Mouse (Mus musculus) urinary bladder, postnatal 10 days (tissue): ENCODE results near the gene Ipo4.

ENCODE experiments used
- DNase-seq: peaks from one replicate; pipeline ENCODE4 v3.0.0; 2022; ENCODE audit warnings: low spot score

The Ipo4 gene

DNA sequence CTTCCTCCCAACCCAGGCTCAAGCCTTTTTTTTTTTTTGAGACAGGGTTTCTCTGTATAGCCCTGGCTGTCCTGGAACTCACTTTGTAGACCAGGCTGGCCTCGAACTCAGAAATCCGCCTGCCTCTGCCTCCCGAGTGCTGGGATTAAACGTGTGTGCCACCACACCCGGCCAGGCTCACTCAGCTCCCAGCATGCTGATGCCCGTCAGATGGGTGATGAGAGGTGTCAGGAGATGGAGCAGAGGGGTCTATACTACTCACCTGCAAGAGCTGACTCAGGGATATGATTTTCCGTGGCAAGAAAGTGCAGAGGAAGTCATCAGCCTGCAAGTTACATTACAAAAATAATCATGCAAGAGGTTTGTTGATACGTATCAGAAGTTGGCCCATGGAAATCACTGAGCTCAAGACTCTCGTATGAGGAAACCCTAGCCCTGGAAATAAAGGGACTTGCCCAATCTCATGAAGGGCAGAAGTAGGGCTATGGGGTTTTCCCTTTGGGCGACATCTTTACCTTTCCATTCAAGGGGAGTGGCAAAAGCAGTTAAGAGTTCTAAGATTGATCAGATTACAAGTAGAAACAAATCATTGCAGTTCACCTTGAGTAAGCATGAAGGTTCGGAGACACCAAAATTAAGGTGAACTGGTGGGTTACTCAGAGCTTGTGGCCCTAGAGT, 45.8 kb downstream of the Ipo4 start:
- no peak for DNase-seq

DNA sequence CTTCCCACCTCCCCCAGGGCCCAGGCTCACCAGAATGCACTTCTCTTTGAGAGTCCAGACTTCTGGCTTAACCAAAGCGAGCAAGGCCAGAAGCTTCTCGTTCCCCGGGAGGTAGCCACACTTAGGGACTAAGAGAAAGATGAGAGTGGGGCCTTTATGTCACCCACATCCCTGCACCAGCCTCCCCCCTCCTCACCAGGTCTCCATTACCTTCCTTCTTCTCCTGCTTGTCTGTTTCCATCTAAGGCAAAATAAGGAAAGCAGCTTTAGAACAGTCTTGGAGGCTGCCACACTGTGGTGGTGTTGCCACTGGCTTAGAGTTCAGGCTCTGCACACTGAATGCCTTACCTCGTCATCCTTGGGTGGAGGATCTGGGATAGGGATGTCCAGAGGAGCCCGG, 46.5 kb downstream of the Ipo4 start:
- DNase-seq: no peak

DNA sequence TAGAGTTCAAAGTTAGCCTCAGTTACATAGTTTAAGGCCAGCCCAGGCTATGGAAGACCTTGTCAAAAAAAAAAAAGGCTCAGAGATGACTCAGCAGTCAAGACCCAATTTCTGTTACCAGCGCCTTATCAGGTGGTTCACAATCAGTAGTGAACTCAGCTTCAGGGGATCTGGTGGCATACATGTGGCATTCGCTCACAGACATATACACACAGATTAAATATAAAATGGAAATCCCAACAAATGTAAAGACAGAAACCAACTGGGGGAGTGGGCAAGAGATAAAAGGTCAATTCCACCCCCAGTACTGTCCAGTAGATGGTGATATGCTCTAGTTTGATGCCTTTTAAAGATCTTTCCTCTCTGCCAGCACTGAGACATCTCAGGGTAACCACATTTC, 49.6 kb downstream of the Ipo4 start:
- no peak for DNase-seq

DNA sequence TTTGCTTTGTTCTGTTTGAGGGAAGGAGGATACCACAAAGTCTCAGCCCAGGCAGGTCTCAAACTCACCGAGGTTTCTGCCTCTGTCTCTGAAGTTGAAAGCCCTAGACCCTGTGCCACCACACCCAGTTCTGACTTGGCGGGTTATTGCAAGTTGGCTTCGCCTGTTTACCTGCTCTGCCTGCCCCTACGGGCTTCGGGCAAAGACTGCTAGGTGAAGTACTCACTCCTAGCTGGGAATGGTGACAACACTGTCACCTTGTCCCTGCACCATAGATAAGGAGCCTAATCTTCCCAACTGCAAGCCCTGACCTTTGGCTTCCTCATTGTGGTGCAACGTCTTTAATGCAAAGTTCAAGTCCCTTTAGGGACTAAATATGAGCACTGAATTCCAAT, 50.2 kb downstream of the Ipo4 start:
- DNase-seq: no peak

DNA sequence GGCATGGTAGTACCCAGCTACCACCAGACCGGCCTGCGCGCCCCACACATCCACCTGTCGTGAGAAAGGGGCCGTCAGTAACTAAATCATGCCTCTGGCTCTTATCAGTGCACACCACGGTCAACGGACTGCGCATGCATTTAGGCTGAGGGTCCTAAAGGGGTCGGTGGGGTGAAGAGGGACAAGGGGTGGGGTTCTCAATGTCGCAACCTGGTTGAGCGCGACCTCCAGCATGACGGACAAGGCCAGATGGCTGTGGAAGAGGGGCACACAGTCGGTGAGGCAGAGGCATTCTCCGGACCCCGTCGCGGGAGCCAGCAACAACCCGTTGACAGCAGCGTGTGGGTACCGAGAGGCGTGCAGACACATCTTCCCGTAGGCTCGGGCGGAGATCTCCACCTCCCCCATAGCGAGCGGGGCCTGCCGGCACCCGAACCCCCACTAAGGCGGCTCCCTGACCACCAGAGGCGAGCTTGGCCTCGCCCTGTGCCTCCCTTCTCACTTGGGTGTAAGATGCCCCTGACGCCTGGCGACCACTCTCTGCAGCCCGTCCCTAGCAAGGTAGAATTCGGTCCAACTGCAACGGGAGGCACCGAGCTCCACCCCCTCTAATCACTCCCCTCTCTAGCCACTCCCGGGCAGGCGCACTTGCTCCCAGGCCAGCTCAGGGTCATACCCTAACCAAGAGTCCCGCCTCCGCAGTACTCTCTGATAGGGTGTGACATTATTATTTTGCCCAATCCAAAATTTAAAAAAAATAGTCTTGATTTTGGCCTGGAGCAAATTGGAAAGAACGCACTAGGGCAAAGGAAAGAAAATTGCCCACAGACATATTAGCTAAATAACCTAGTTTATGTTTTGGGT, 50.8 kb downstream of the Ipo4 start, which contains the start of gene Emc9:
Gene Emc9, minus strand, starts transcription at position 601 of the 864 bp plus-strand sequence.
- DNase-seq: no peak

DNA sequence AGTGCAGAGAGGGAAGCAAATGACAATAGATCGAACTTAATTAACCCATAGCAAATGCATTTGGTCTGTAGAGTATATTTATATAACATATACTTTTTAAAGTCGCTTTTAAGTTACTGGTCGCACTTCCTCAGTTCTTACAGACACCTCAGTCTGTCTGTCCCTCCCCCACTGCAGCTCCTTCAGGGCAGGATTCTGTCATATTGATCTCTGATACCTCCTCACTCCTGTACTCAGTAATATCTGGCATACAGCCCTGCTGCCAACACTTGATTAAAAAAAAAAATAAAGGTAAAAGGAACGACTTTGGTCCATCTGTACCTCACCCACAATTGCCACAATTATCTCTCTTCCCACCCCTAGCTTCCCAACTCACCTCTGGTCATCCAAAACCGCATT, 51.5 kb downstream of the Ipo4 start:
- DNase-seq: no peak

DNA sequence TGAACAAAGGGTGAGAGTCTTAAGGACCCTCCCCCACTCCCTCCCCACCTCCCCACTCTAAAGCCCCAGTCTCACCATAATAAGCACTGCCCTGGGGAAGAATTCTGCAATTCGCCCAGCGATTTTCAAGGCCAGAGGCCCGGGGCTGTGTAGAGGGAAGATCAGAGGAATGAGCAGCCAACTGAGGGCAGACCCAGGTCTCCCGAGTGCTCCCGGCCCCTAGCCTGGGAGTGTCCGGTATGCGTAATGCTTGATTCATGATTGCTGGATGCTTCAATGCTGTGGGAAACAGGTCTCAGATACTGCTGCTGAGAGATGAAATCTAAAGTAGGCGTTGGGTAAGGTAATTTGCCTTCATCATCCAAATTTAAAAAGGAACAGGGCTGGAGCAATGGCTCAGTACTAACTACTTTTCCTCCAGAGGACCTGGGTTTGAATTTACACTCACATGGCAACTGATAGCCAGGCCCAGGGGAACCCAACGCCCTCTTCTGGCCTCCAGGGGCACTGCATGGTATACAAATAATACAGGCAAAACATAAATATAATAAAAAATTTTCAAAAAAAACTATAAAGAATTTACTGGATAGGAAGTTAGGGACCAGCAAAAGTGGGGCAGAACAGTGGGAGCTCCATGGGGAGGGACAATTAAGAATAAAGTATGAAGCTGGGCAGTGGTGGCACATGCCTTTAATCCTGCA, 53.6 kb downstream of the Ipo4 start:
- no peak for DNase-seq

DNA sequence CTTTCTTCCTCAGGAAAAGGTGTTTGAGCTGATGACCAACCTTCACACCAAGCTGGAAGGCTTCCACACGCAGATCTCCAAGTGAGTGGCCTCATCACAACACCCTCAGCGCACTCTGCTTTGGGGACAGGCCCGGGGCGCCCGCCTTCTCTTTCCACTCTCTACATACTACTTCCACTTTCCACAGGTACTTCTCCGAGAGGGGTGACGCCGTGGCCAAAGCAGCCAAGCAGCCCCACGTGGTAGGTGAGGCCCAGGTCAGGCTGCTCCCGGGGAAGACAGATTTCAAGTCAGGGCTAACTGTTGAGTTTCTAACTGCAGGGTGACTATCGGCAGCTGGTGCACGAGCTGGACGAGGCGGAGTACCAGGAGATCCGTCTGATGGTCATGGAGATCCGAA, 55.0 kb downstream of the Ipo4 start:
- no peak for DNase-seq

DNA sequence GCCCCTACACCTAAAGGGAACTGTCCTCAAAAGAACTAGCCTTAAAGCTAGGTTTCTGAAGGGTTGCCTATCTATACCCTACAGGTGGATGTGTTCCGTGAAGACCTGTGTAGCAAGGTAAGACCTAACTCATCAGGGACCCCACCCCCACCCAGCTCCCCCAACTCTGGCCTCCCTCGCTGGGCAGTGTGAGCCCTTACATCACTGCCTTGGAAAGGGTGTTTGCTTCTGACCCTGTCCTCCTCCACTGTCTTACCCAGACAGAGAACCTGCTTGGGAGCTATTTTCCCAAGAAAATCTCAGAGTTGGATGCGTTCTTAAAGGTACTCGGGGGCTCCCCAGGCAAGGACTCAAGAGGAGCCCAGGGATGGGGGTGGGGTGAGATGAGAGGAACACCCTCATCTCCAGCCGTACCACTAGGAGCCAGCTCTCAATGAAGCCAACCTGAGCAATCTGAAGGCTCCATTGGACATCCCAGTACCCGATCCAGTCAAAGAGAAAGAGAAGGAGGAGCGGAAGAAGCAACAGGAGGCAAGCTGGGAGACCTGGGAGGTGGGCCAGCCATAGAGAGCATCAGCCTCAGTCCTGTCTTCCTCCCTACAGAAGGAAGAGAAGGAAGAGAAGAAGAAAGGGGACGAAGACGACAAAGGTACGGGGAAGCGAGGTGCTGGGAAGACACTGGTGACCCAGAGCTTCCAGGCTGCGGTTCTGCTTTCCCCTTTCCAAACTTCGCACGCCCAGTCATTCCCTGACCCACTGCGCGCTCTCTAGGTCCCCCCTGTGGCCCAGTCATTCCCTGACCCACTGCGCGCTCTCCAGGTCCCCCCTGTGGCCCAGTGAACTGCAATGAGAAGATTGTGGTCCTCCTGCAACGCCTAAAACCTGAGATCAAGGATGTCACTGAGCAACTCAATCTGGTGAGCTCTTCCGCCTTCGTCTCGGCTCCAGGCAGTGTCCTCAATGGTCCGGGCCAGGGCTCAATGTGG, 56.0 kb downstream of the Ipo4 start:
- DNase-seq: no peak

DNA sequence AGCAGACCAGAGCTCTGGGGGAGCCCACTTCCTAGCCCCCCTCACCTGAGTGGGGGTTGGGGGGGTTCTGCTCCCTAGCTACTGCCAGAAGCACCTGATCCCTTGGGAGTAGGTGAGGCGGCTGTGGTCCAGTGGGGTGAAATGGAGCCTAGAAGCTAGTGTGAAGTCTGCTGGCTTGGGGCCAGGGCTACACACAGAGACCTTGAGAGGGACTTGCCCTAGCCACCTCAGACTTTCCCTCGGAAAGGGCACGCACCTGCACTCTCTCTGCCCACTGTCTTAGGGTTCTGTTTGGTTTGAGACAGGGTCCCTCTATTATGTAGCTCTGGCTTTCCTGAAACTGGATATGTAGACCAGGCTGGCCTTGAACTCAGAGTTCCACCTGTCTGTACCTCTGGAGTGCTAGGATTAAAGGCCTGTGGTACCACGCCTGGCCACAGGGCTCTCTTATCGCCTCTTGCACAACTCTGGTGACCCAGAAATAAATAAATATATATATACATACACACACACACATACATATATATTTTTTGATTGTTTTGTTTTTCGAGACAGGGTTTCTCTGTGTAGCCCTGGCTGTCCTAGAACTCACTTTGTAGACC, 57.0 kb downstream of the Ipo4 start:
- no peak for DNase-seq

DNA sequence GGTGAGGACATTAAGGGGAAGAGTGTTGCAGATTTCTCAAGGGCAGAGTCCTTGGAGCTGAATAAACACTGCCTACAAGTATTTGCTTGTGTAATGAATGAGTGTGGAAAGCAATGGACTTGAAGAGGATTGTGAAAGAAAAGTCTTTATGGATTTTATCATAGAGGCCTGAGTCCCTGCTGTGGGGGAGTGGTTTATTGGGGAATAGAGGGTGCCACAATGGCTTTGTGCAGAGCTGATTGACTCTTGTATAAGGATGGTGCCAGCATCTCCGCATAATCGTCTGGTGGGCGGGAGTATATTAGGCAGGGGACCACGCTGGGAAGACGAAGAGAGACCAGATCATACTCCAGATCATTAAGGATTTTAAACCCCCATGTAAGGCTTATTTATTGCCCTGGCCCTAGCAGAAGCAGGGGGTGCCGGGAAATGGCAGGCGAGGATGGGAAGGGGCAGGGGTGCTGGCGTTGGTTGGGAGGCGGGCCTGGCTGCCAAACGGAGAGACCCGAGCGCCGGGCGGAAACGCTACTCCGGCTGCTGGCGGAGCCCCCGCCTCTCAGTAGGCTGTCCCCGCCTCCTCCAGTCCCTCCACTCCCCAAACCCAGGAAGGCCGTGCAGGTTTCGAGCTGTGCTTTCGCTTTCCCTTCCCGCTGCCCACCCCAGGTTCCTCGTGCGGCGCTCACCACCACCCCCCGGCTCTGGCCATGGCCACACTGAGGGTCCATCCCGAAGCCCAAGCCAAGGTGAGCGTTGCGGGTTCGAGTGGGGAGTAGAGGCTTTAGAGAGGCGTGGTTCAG, 57.7 kb downstream of the Ipo4 start, which contains the start of gene Psme1:
Gene Psme1, plus strand, starts transcription at position 253 of the 797 bp plus-strand sequence.
- DNase-seq: peak; percentile 30

DNA sequence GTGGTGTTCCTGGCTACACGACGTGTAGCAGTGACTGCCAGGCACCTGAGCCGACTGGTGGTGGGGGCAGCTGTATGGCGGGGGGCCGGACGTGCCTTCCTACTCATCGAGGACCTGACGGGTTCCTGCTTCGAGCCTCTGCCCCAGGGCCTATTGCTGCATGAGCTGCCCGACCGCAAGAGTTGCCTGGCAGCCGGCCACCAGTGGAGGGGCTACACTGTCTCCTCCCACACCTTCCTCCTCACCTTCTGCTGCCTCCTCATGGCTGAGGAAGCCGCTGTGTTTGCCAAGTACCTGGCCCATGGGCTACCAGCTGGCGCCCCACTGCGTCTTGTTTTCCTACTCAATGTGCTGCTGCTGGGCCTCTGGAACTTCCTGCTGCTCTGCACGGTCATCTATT, 59.4 kb downstream of the Ipo4 start:
- no peak for DNase-seq

DNA sequence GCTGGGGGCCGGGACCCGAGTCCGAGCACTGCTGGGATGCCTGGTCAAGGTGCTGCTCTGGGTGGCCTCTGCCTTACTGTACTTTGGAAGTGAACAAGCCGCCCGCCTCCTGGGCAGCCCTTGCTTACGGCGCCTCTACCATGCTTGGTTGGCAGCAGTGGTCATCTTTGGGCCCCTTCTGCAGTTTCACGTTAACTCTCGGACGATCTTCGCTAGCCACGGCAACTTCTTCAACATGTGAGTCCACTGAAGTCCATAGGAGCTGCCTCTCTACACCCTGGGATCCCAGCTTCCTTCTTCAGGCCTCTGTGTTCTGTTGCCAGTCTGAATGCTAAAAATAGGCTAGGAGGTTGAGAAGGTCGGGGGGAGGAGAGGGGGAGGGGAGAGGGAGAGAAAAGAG, 60.0 kb downstream of the Ipo4 start:
- no peak for DNase-seq
